Comparison of ENCODE assay signal across 8 mouse cellular contexts in the genomic region with DNA sequence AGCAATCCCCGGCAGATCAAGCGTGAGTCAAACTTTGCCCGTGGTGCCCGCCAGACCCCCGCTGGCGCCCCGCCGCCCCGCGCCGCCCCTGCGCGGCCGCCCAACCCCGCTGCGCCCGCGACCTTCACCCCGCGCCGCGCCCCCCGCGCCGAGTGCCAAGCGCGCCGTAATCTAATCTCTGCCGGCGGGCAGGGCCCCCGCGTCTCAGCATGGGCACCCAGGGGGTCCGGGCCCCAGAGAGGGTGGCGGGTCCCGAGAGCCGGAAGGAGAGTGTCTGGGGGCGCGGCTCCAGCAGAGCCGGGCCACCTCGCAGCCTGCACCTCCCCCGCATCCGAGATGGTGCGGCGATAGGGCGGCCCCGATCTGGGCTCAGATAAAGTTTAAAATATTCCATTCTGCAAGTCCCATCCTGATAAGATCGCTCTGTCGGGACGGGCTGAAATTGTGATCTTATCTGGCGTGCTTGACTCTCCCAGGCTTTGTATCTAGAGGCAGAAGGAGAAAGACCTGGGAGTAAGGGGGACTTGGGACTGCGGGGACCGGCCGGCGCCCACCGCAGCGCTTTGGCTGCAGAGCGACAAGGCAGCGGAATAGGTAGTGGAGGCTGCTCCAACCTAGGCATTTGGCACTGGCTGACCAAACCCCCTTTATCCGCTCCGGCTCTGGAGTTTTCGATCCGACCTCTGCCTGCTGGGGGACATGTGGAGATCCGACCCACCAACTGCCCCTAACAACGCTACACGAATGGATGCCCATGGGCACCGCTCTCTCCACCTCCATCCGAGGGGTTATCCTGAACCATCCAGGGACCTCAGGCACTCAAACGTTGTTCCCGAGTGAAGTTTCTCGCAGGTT. TPM values are rescaled to one million over a fixed set of nuclear protein-coding genes. Genes with fewer than 3 reads are reported as not detected.
DNase-seq lines count a peak whose midpoint lies in the region; ATAC-seq lines count a peak whose summit lies in the region.

No protein-coding gene starts in this region.

- no peak for ATAC-seq in limb, embryonic 11.5 days (ENCODE audit: insufficient number of reproducible peaks, low FRiP score, low TSS enrichment, low read depth)
- no peak for ATAC-seq in midbrain, embryonic 15.5 days (replicated peaks)

- H3K4me1 ChIP-seq in limb, embryonic 11.5 days (ENCODE audit: control insufficient read depth, insufficient read depth, low read length), result peaks cover 29% of the 10 kb centered on the region
- peaks cover 32% of the 10 kb centered on the region for H3K4me1 ChIP-seq in midbrain, embryonic 15.5 days

- H3K9me3 ChIP-seq in limb, embryonic 11.5 days (ENCODE audit: control insufficient read depth, low read length), result no peaks in the 10 kb centered on the region
- H3K9me3 ChIP-seq in midbrain, embryonic 15.5 days, result no peaks in the 10 kb centered on the region

- DNase-seq in urinary bladder, adult 18-20 months (ENCODE audit: low spot score in 2 of 2), result peak; percentile 22 to 51
- DNase-seq in urinary bladder, postnatal 10 days (ENCODE audit: low spot score), result no peak
- peak; percentile 49 for DNase-seq in embryo, embryonic 10.5 days (ENCODE audit: low spot score)
- DNase-seq in heart, postnatal 14 days, result peak; percentile 45 to 51
- peak; percentile 62 for DNase-seq in limb, embryonic 11.5 days (ENCODE audit: low spot score)
- DNase-seq in thymus, postnatal 25 days, result peak; percentile 62
- no peak for DNase-seq in gastrocnemius, postnatal 10 days

- intact Hi-C loops in heart, postnatal 14 days (cut with DNase I), result no loop called here

- WGBS in limb, embryonic 11.5 days, result under 1% methylated on average over 59 of the region's 70 CpGs
- WGBS in midbrain, embryonic 15.5 days, result under 1% methylated on average over 64 of the region's 70 CpGs

- H3K27ac ChIP-seq in limb, embryonic 11.5 days (replicated peaks; ENCODE audit: low read depth, low read length), result no peak overlapping the region; the same call in 1 of the 2 replicates
- no peak overlapping the region for H3K27ac ChIP-seq in midbrain, embryonic 15.5 days

- H3K9ac ChIP-seq in limb, embryonic 11.5 days (ENCODE audit: low read length), result peak overlapping the region; percentile 56
- peak overlapping the region; percentile 54 for H3K9ac ChIP-seq in midbrain, embryonic 15.5 days

- H3K4me3 ChIP-seq in limb, embryonic 11.5 days (ENCODE audit: low read depth, low read length), result peak overlapping the region; percentile 48
- peak overlapping the region; percentile 57 for H3K4me3 ChIP-seq in midbrain, embryonic 15.5 days

- no peaks in the 10 kb centered on the region for H3K36me3 ChIP-seq in limb, embryonic 11.5 days (ENCODE audit: control insufficient read depth, insufficient read depth, low read length)
- H3K36me3 ChIP-seq in midbrain, embryonic 15.5 days (replicated peaks), result no peaks in the 10 kb centered on the region

- H3K27me3 ChIP-seq in limb, embryonic 11.5 days (ENCODE audit: control insufficient read depth, insufficient read depth, low read length), result peaks cover 24% of the 10 kb centered on the region
- H3K27me3 ChIP-seq in midbrain, embryonic 15.5 days (replicated peaks), result peaks cover 12% of the 10 kb centered on the region; the same call in 1 of the 2 replicates

- peak overlapping the region; percentile 96 for H3K4me2 ChIP-seq in limb, embryonic 11.5 days (ENCODE audit: low read depth, severe bottlenecking)
- H3K4me2 ChIP-seq in midbrain, embryonic 15.5 days, result peak overlapping the region; percentile 98

RNA-seq across cellular contexts. Expression of a gene that starts 0.8 kb away (rescaled TPM):
- 10 to 100 TPM; 25.5 to 26.9 TPM for total RNA-seq in heart, postnatal 14 days (2021)
- 1.3 and 1.4 TPM in 2 replicates for polyA plus RNA-seq in limb, embryonic 11.5 days (2014; fragmentation: Nextera tagmentation; extraction: Ambion mirVana)
- polyA plus RNA-seq in midbrain, embryonic 15.5 days (2015; fragmentation: Nextera tagmentation; extraction: Ambion mirVana), result 1.5 and 1.8 TPM in 2 replicates
- total RNA-seq in gastrocnemius, postnatal 10 days (2021), result 10 to 100 TPM; 10.6 to 12.8 TPM

Comparison
In these comparisons a context has a peak if more than half of its experiments do, and no peak if none do; other contexts are left out.
1. DNase-seq: peak in urinary bladder, adult 18-20 months (2 of 2), embryo, embryonic 10.5 days (single experiment), heart, postnatal 14 days (2 of 2), limb, embryonic 11.5 days (single experiment) and thymus, postnatal 25 days (single experiment); none in urinary bladder, postnatal 10 days (single experiment) and gastrocnemius, postnatal 10 days (single experiment).